Mouse (Mus musculus) liver, embryonic 14.5 days (tissue): ENCODE data around the gene Pih1d1.

ENCODE experiments used
- CTCF ChIP-seq: IDR thresholded peaks from 2 replicates; pipeline ENCODE4 v1.5.1; 2016; ENCODE audit warnings: antibody characterized with exemption, low read depth, control low read depth
- EP300 ChIP-seq: IDR thresholded peaks from 2 replicates; pipeline ENCODE4 v1.6.1; 2016; ENCODE audit warnings: antibody characterized with exemption, low read depth

DNA sequence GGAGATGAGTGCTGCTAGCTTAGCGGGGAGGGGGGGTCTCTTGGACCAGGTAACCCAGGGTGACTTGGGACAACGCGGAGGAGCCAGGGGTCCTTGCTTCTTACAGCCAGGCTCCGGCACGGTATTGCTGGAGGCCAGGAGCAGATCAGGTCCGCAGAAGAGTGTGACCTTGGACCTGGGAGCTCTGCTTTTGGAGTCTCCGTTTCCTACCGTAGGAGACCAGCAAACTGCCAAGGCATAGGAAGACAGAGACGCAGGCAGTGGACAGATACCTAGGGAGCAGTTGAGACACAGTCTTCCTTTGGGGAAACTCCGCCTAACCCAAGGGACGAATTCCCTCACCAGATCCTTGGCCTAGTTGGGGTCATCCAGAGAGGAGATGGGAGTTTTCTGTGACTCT is 11.6 kb downstream of the Pih1d1 start:
- TF ChIP-seq EP300 (no peak), CTCF (no peak)
